ENCODE assay signal across 14 mouse cellular contexts in the genomic region with DNA sequence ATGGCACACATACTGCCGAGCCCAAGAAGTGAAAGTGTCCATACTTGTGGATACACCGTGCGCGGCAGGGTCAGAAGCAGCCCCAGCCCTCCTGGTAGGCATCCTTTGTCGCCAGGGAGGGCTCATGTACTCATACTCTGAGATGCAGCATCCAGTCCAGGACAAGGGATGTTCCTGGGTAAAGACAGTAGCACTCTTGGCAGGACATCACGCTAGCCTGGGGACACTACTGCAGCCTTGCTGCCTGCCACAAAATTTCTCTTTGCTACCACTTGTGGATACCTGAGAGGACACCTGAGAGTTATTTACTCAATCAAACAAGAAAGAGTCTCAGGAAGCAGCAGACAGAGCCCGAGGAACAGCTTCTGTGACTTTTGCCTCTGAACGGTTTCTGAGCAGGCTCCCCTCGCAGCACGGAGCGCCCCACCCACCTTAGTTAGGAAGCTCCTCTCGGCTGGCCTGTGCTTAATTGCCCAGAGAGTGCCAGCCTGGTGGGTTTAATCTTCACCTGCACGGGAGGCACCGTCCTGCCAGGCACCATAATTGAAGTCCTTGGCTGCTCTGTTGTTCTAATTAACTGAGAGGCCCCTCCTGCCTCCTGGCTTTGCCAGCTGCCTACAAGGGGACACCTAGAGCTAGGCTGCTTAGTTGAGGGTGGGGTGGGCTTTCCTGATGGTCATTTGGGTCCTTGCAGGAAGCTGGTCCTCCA. TPM values are rescaled to one million over a fixed set of nuclear protein-coding genes. Genes with fewer than 3 reads are reported as not detected.
"Had no signal": no experiment of that assay in that cellular context is flagged by ENCODE, and none has a peak within 500 bp of the region (broad histone marks: within the 10 kb centered on the region; RNA-seq: fewer than 3 reads in every experiment).

No protein-coding gene starts in this region.

- H3K27me3 ChIP-seq: neural tube, embryonic 12.5 days; stomach, embryonic 15.5 days had no signal

- H3K4me3 ChIP-seq: limb, embryonic 13.5 days; neural tube, embryonic 12.5 days; stomach, embryonic 15.5 days had no signal

- DNase-seq: kidney, adult 8-10 months; kidney, postnatal 25 days; lung, adult 18-20 months; midbrain, embryonic 14.5 days; right cerebral cortex, postnatal 14 days; thymus, adult 2 months; thymus, postnatal 25 days had no signal

- H3K4me1 ChIP-seq: stomach, embryonic 15.5 days had no signal

- H3K9me3 ChIP-seq: limb, embryonic 13.5 days; neural tube, embryonic 12.5 days; stomach, embryonic 15.5 days had no signal

- H3K9ac ChIP-seq: limb, embryonic 13.5 days; liver, embryonic 14.5 days; neural tube, embryonic 12.5 days; stomach, embryonic 15.5 days had no signal

- H3K27ac ChIP-seq: limb, embryonic 13.5 days; liver, embryonic 14.5 days; neural tube, embryonic 12.5 days; stomach, embryonic 15.5 days had no signal

- H3K36me3 ChIP-seq: limb, embryonic 13.5 days; neural tube, embryonic 12.5 days; stomach, embryonic 15.5 days had no signal

- H3K4me2 ChIP-seq: limb, embryonic 13.5 days; neural tube, embryonic 12.5 days; stomach, embryonic 15.5 days had no signal

RNA-seq across cellular contexts. Expression of a gene that starts 44.4 kb away (rescaled TPM):
- total RNA-seq: monocyte, adult 5-6 weeks had no signal
- polyA plus RNA-seq: kidney, embryonic 16.5 days; liver, adult 2 months; liver, embryonic 14.5 days had no signal
